Mouse (Mus musculus): ENCODE results near the gene Wbp2nl. TPM values are rescaled to one million over a fixed set of nuclear protein-coding genes. Genes with fewer than 3 reads are reported as not detected.
"Not testable (repeated sequence)": the region's sequence is repeated elsewhere in the genome, so short reads cannot be mapped to it uniquely, and the experiment has no call there.

The Wbp2nl gene
- polyA plus RNA-seq, 1 experiment from 2014 or later = 0.13 TPM

DNA sequence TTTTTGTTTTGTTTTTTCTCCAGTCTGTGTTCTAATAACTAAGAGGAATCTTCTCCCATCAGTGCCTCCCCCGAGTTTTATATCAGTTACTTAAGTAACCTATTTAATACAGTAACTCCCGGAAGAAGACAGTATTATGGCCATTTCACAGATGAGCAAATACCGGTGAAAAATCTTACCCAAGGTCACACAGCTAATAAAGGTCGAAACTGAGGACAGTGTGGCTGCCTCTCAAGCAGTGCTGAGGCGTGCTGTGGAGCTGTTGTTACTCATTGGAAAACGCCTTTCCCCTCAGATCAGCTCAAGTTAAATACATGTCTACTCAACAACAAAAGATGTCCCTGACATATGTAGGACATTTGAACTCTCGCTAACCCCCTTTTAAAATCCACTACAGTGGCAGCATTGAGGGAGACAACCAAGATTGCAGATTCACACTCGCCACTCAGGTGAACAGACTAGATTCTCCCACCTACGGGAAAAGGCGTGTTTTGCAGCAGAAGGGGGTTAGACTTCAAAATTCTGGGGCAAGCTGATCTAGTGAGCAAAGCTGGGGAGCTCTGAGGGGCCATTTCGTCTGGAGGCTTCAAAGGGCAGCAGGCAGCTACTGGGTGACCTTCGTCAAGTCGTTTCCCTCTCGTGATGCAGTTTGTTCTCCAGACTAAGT is 54.5 kb downstream of the Wbp2nl start:
- Histone ChIP-seq H3K27me3 (no peaks in the 10 kb centered on the region), H3K4me3 (peak overlapping the region; percentile 84), H3K9ac (replicated peaks) (peak overlapping the region; percentile 86), H3K4me1 (peaks cover 21% of the 10 kb centered on the region), H3K9me3 (no peaks in the 10 kb centered on the region), H3K27ac (replicated peaks) (peak overlapping the region; percentile 83; the same call in 1 of the 2 replicates), H3K4me2 (replicated peaks) (peak overlapping the region; percentile 72), H3K36me3 (peaks cover 30% of the 10 kb centered on the region)
- no peak for ATAC-seq (ENCODE audit: low FRiP score, low read depth)
- 35% methylated on average over 14 of the region's 14 CpGs for WGBS

DNA sequence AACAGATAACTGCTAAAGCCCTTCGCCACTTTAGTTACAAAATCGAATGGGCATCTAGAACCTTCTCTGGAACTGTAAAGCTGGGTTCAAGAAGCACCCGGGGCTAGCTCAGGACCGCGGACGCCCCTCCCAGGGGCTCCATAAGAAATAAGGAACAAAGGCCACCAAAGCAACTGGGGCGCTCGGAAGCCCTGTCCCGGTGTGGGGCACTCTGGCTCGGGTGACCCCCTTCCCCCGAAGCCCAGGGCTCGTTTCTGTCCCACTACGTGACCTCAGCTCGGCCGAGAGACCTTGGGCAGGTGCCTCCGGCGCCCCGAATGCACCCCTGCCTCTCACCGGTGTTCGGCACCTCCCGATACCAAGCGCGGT is 55.0 kb downstream of the Wbp2nl start:
- Histone ChIP-seq H3K27ac (replicated peaks) (peak overlapping the region; percentile 83), H3K4me1 (peaks cover 21% of the 10 kb centered on the region), H3K9ac (replicated peaks) (peak overlapping the region; percentile 86), H3K9me3 (no peaks in the 10 kb centered on the region), H3K27me3 (no peaks in the 10 kb centered on the region), H3K4me2 (replicated peaks) (peak overlapping the region; percentile 72), H3K36me3 (peaks cover 24% of the 10 kb centered on the region), H3K4me3 (peak overlapping the region; percentile 84)
- peak; percentile 72 for ATAC-seq (ENCODE audit: low FRiP score, low read depth)
- WGBS = under 1% methylated on average over 23 of the region's 23 CpGs

DNA sequence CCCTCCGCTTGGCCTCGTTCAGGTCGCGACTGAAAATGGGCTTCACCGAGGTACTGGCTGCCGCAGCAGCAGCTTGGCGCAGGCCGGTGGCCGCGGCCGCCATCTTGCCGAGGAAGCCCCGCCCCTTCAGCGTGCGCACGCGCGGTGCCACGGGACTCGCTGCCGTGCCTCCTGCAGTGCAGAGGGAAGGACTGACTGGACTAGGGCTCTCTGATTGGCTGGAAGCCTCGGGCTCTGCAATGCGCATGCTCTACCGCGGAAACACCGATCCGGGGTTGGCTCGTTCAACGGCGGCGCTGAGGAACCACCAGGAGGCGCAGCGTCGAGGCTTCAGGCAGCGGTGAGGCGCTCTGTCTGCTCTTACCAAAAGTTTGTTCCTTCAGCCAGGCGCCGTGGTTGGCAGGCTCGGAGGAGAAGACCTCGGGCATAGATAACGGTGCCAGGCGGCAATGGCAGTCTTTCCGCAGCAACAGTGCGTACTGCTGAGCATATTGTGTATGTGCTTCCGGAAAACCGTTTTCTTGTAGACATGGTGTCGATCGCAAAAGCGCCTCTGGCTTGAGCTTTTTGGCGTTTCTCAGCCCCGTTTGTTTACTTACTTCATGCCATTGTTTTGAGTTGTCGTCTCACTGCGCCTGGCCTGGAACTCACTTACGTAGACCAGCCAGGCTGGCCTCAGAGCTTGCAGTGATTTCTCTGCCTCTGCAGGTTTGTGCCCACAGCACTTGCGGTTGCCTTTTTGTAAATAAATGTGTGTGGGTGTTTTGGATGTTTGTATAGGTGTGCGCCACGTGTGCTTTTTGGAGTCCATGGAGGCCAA is 55.6 kb downstream of the Wbp2nl start, which contains the start of gene Ndufa6:
TSS of gene Ndufa6 (minus strand) at position 197 of the 820 bp plus-strand sequence.
- H3K27me3 ChIP-seq = no peaks in the 10 kb centered on the region
- peaks cover 18% of the 10 kb centered on the region for H3K36me3 ChIP-seq
- no peaks in the 10 kb centered on the region for H3K9me3 ChIP-seq
- peak within 1 kb of the TSS; percentile 72 for H3K4me2 ChIP-seq (replicated peaks)
- H3K4me1 ChIP-seq = peaks cover 21% of the 10 kb centered on the region
- peak within 1 kb of the TSS; percentile 84 for H3K4me3 ChIP-seq
- H3K27ac ChIP-seq (replicated peaks) = peak within 1 kb of the TSS; percentile 83
- H3K9ac ChIP-seq (replicated peaks) = peak within 1 kb of the TSS; percentile 86
- 2% methylated on average over 57 of the region's 57 CpGs for WGBS
- ATAC-seq (ENCODE audit: low FRiP score, low read depth) = peak; percentile 99

DNA sequence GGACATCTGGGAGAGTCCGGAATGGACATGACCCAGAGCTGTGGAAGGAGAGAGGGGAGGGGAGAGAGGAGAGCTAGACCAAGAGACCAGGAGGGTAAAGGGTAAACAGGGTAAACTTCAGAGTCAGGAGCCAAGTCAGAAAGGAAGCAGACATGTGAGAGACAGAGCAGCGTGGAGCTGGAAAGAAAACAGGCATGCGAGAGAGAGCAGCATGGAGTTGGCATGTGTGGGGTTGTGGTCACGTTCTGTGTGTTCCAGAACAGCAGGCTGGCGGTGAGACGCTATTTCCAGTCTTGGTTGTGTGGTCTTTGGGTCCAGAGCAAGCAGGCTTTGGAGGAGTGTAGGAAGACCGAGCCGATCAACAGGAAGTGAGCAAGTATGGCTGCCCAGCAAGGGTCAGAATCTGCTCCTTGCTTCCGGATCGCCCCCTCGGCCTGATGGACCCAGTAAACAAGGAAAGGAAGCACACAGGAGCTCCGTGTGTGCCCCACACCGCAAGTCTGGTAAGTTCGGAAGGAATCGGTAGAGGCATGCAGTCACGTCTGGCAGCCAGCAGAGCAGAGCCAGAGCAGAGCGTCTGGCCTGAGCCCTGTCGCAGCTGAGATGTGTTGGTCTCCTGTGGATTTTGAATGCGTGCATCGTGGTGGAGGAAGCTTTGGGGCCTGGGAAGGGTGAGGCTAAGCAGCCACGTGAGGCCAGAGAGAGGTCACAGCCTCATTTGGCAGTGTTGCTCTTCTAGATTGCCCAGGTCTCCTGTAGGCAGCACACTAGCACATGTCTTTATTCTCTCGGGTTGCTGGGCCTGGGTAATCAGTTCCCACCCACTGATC is 59.9 kb downstream of the Wbp2nl start:
- Histone ChIP-seq H3K9ac (replicated peaks) (no peak overlapping the region; the same call in 1 of the 2 replicates), H3K27me3 (no peaks in the 10 kb centered on the region), H3K4me2 (replicated peaks) (no peak overlapping the region), H3K9me3 (no peaks in the 10 kb centered on the region), H3K27ac (replicated peaks) (no peak overlapping the region), H3K36me3 (no peaks in the 10 kb centered on the region), H3K4me1 (peaks cover 6% of the 10 kb centered on the region; the same call in 1 of the 2 replicates), H3K4me3 (no peak overlapping the region)
- WGBS = 70% methylated on average over 22 of the region's 22 CpGs
- ATAC-seq (ENCODE audit: low FRiP score, low read depth) = no peak

DNA sequence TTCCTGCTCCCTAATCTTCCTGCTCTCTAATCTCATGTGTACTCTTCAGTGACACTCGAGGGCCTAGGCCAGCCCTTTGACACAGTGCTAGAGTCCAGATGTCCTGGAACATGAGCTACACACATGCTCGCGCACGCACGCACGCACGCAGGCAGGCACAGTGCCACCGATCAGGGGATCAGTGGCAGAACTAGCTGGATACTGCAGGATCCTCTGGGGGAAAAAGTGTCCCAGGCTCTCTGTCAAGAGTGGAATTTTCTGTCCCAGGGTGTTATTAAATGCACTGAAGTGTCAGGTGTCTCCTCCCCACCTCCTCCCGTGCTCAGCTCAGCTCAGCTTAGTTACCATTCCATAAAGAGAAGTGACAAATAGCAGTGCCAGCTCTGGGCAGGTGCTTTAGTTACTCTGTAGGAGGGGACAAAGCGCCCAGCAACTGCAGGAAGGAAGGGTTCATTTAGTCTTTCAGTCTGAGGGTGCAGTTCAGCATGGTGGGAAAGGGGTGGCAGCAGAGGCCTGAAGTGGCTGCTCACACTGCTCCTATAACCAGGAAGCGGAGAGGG is 62.8 kb downstream of the Wbp2nl start:
- Histone ChIP-seq H3K27me3 (no peaks in the 10 kb centered on the region), H3K27ac (replicated peaks) (no peak overlapping the region), H3K4me2 (replicated peaks) (no peak overlapping the region), H3K4me3 (no peak overlapping the region), H3K9me3 (no peaks in the 10 kb centered on the region), H3K4me1 (no peaks in the 10 kb centered on the region), H3K9ac (replicated peaks) (no peak overlapping the region), H3K36me3 (no peaks in the 10 kb centered on the region)
- 75% methylated on average over 11 of the region's 11 CpGs for WGBS
- no peak for ATAC-seq (ENCODE audit: low FRiP score, low read depth)

DNA sequence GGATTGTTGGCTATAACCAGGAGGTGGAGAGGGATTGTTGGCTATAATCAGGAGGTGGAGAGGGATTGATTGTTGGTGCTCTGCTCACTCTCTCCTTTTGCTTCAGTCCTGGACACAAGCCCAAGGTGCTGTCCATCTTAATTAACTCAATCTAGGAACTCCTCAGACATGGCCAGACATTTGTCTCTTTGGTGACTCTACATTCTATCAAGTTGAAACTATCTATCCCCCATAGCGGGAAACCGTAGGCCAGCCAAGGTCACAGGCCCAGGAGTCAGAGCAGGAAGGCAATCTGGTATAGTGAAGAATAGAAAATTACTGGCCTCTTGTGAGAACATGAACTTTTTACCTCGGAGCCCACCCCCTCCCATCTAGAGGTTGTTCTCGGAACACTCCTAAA is 63.5 kb downstream of the Wbp2nl start:
- 95% methylated on average over 4 of the region's 4 CpGs for WGBS
- no peaks in the 10 kb centered on the region for H3K36me3 ChIP-seq
- no peaks in the 10 kb centered on the region for H3K9me3 ChIP-seq
- H3K27ac ChIP-seq (replicated peaks) = no peak overlapping the region
- H3K9ac ChIP-seq (replicated peaks) = no peak overlapping the region
- no peak overlapping the region for H3K4me3 ChIP-seq
- H3K27me3 ChIP-seq = no peaks in the 10 kb centered on the region
- no peak overlapping the region for H3K4me2 ChIP-seq (replicated peaks)
- no peak for ATAC-seq (ENCODE audit: low FRiP score, low read depth)
- H3K4me1 ChIP-seq = no peaks in the 10 kb centered on the region

DNA sequence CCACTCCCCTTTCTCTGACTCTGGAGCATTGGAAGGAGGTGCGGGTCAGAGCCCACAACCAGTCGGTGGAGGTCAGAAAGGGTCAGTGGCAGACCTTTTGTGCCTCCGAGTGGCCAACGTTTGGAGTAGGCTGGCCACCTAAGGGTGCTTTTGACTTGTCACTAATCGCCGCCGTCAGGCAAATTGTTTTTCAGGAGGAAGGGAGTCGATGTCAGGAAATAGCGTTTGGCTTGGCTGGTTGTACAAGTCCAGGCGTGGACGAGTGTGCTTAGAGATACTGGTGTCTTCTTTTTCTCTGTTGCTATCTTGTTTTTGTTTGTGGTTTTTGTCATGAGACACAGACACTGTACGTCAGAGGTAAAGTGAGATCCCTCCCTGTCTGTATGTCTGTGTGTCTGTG is 65.0 kb downstream of the Wbp2nl start:
- not testable (repeated sequence) for H3K36me3 ChIP-seq; H3K4me1 ChIP-seq; H3K9ac ChIP-seq (replicated peaks); ATAC-seq (ENCODE audit: low FRiP score, low read depth); H3K9me3 ChIP-seq; H3K27ac ChIP-seq (replicated peaks); H3K4me2 ChIP-seq (replicated peaks); H3K27me3 ChIP-seq; H3K4me3 ChIP-seq
- WGBS = 77% methylated on average over 11 of the region's 12 CpGs

Other genes starting within 250 kb of the Wbp2nl start
- gene 4930407I10Rik, start 239.8 kb upstream of the Wbp2nl start, polyA plus RNA-seq (2016; fragmentation: Nextera tagmentation; extraction: Ambion mirVana) = not detected in 2 replicates
- 0.05 and 0.08 TPM in 2 replicates for gene Mei1, start 229.0 kb upstream of the Wbp2nl start, polyA plus RNA-seq (2016; fragmentation: Nextera tagmentation; extraction: Ambion mirVana)
- 17.3 and 18.3 TPM in 2 replicates for gene Ccdc134, start 171.0 kb upstream of the Wbp2nl start, polyA plus RNA-seq (2016; fragmentation: Nextera tagmentation; extraction: Ambion mirVana)
- 274 and 276 TPM in 2 replicates for gene Srebf2, start 151.8 kb upstream of the Wbp2nl start, polyA plus RNA-seq (2016; fragmentation: Nextera tagmentation; extraction: Ambion mirVana)
- 0.73 and 0.80 TPM in 2 replicates for gene Shisa8, start 86.1 kb upstream of the Wbp2nl start, polyA plus RNA-seq (2016; fragmentation: Nextera tagmentation; extraction: Ambion mirVana)
- 0.37 TPM in 1 of 2 replicates, not detected in the other for gene Tnfrsf13c, start 74.6 kb upstream of the Wbp2nl start, polyA plus RNA-seq (2016; fragmentation: Nextera tagmentation; extraction: Ambion mirVana)
- 60.1 and 61.9 TPM in 2 replicates for gene Cenpm, start 54.2 kb upstream of the Wbp2nl start, polyA plus RNA-seq (2016; fragmentation: Nextera tagmentation; extraction: Ambion mirVana)
- gene 1500009C09Rik, start 46.6 kb upstream of the Wbp2nl start, polyA plus RNA-seq (2016; fragmentation: Nextera tagmentation; extraction: Ambion mirVana) = 2.6 and 3.3 TPM in 2 replicates
- gene Sept3, start 24.1 kb upstream of the Wbp2nl start, polyA plus RNA-seq (2016; fragmentation: Nextera tagmentation; extraction: Ambion mirVana) = 237 and 291 TPM in 2 replicates
- 24.0 and 24.9 TPM in 2 replicates for gene Naga, start 40.0 kb downstream of the Wbp2nl start, polyA plus RNA-seq (2016; fragmentation: Nextera tagmentation; extraction: Ambion mirVana)
- 3.3 and 4.1 TPM in 2 replicates for gene Pheta2, start 40.0 kb downstream of the Wbp2nl start, polyA plus RNA-seq (2016; fragmentation: Nextera tagmentation; extraction: Ambion mirVana)
- gene Smdt1, start 40.0 kb downstream of the Wbp2nl start, polyA plus RNA-seq (2016; fragmentation: Nextera tagmentation; extraction: Ambion mirVana) = 248 and 261 TPM in 2 replicates
- gene Ndufa6, start 55.4 kb downstream of the Wbp2nl start, polyA plus RNA-seq (2016; fragmentation: Nextera tagmentation; extraction: Ambion mirVana) = 277 and 315 TPM in 2 replicates
- 2.3 and 2.8 TPM in 2 replicates for gene Cyp2d22, start 81.3 kb downstream of the Wbp2nl start, polyA plus RNA-seq (2016; fragmentation: Nextera tagmentation; extraction: Ambion mirVana)
- not detected in 2 replicates for gene Cyp2d11, start 95.1 kb downstream of the Wbp2nl start, polyA plus RNA-seq (2016; fragmentation: Nextera tagmentation; extraction: Ambion mirVana)
- not detected in 2 replicates for gene Cyp2d10, start 108.2 kb downstream of the Wbp2nl start, polyA plus RNA-seq (2016; fragmentation: Nextera tagmentation; extraction: Ambion mirVana)
- gene Cyp2d9, start 134.5 kb downstream of the Wbp2nl start, polyA plus RNA-seq (2016; fragmentation: Nextera tagmentation; extraction: Ambion mirVana) = not detected in 2 replicates